Mouse (Mus musculus) heart, postnatal 0 days (tissue): ENCODE data around the gene Hist2h3b. TPM values are rescaled to one million over a fixed set of nuclear protein-coding genes. Genes with fewer than 3 reads are reported as not detected.
"Not testable (repeated sequence)": the region's sequence is repeated elsewhere in the genome, so short reads cannot be mapped to it uniquely, and the experiment has no call there.

Experiments
- ATAC-seq: fragments of 200-750 bp; cut with Nextera tagmentation; 2 replicates; pipeline ENCODE4 v1.8.0; 2017; ENCODE audit warnings: low read depth, moderate number of reproducible peaks, moderate library complexity; ENCODE audit not compliant: insufficient read depth
- DNase-seq: peaks from one replicate; pipeline ENCODE4 v3.0.0-alpha.2; 2016; ENCODE audit warnings: low spot score
- H3K27ac ChIP-seq: fragments of 300-500 bp; sonication (generic); 2 replicates; pipeline ENCODE4 v1.5.1; 2014; ENCODE audit warnings: low read depth, mild to moderate bottlenecking
- H3K27me3 ChIP-seq: fragments of 300-500 bp; sonication (generic); 2 replicates; pipeline ENCODE4 v1.6.1; 2014; ENCODE audit warnings: low read length, mixed read lengths; ENCODE audit not compliant: control insufficient read depth, insufficient read depth
- H3K36me3 ChIP-seq: fragments of 300-500 bp; sonication (generic); replicated peaks from 2 replicates; pipeline ENCODE4 v1.6.1; 2014; ENCODE audit warnings: low read length, mixed read lengths; ENCODE audit not compliant: control insufficient read depth, insufficient read depth
- H3K4me1 ChIP-seq: fragments of 300-500 bp; sonication (generic); 2 replicates; pipeline ENCODE4 v1.6.1; 2014; ENCODE audit warnings: antibody characterized with exemption; ENCODE audit not compliant: control insufficient read depth, insufficient read depth
- H3K4me2 ChIP-seq: fragments of 300-500 bp; sonication (generic); 2 replicates; pipeline ENCODE4 v1.6.1; 2014; ENCODE audit warnings: low read depth, mild to moderate bottlenecking, low read length, moderate library complexity
- H3K4me3 ChIP-seq: fragments of 300-500 bp; sonication (generic); 2 replicates; pipeline ENCODE4 v1.5.1; 2014; ENCODE audit warnings: low read depth, low read length
- H3K9ac ChIP-seq: fragments of 300-500 bp; sonication (generic); replicated peaks from 2 replicates; pipeline ENCODE4 v1.6.1; 2014; ENCODE audit warnings: low read depth, low read length, mixed read lengths
- H3K9me3 ChIP-seq: fragments of 300-500 bp; sonication (generic); replicated peaks from 2 replicates; pipeline ENCODE4 v1.6.1; 2016; ENCODE audit warnings: low read length; ENCODE audit not compliant: control insufficient read depth
- CTCF ChIP-seq: IDR thresholded peaks from 2 replicates; pipeline ENCODE4 v1.5.1; 2016; ENCODE audit warnings: antibody characterized with exemption, control low read depth, low read depth
- EP300 ChIP-seq: IDR thresholded peaks from 2 replicates; pipeline ENCODE4 v1.6.1; 2016; ENCODE audit warnings: antibody characterized with exemption, low read depth
- WGBS: fragments of 180-500 bp; shearing (Covaris S2); extraction: QIAGEN DNeasy Blood & Tissue Kit; methylation state at CpG from one replicate; pipeline ENCODE4 v1.1.7; 2014; 5-methylcytosine and 5-hydroxymethylcytosine counted together
- polyA plus RNA-seq: library from polyadenylated mRNA; unstranded; fragments of >200 nt; fragmentation: Nextera tagmentation; extraction: Ambion mirVana; gene quantifications from 2 replicates; pipeline ENCODE4 v1.2.1, GENCODE M21; 2015
- total RNA-seq: library from RNA; depleted of rRNA; stranded (reverse); fragments of >200 nt; gene quantifications from 2 replicates; pipeline ENCODE4 v1.2.3, GENCODE M21; 2014; ENCODE audit warnings: low replicate concordance

The Hist2h3b gene
- total and polyA plus RNA-seq, 2 experiments from 2014 or later, result 13.1 to 1,066 TPM

- peaks cover 18% of the 10 kb centered on the region for H3K27me3 ChIP-seq
- H3K9me3 ChIP-seq, result no peaks in the 10 kb centered on the region
- peak overlapping the region; percentile 12; the same call in 1 of the 2 replicates for H3K4me2 ChIP-seq
- WGBS, result 11% methylated on average over 4 of the region's 4 CpGs
- H3K36me3 ChIP-seq, result no peaks in the 10 kb centered on the region
- DNase-seq (peak; percentile 33), ATAC-seq (no peak)
- TF ChIP-seq EP300 (no peak), CTCF (peak; percentile 51)
- H3K27ac ChIP-seq, result no peak overlapping the region
- no peaks in the 10 kb centered on the region for H3K4me1 ChIP-seq
- H3K4me3 ChIP-seq, result no peak overlapping the region
- no peak overlapping the region for H3K9ac ChIP-seq
Measured at GRCm38 (mm10) chr3:96284457-96284856, 16.0 kb downstream of the Hist2h3b start.

GRCm38 (mm10) chr3:96287334-96287733 is 18.9 kb downstream of the Hist2h3b start:
- DNase-seq, H3K4me1 ChIP-seq, H3K9ac ChIP-seq, H3K9me3 ChIP-seq, H3K4me3 ChIP-seq, ATAC-seq, H3K36me3 ChIP-seq, H3K27ac ChIP-seq, H3K4me2 ChIP-seq: not testable (repeated sequence)
- peaks cover 18% of the 10 kb centered on the region for H3K27me3 ChIP-seq
- WGBS, result 86% methylated on average over 11 of the region's 11 CpGs
- TF ChIP-seq CTCF, result peak; percentile 76

- no peak overlapping the region for H3K27ac ChIP-seq
- no peak overlapping the region for H3K9ac ChIP-seq
- TF ChIP-seq EP300 (no peak), CTCF (no peak)
- DNase-seq, result no peak
- 72% methylated on average over 3 of the region's 3 CpGs for WGBS
- H3K27me3 ChIP-seq, result peaks cover 9% of the 10 kb centered on the region; the same call in 1 of the 2 replicates
- H3K4me3 ChIP-seq, result no peak overlapping the region
- no peak overlapping the region for H3K4me2 ChIP-seq
- H3K4me1 ChIP-seq, result no peaks in the 10 kb centered on the region
- H3K9me3 ChIP-seq, result no peaks in the 10 kb centered on the region
- H3K36me3 ChIP-seq, result no peaks in the 10 kb centered on the region
- ATAC-seq, result no peak
Measured at GRCm38 (mm10) chr3:96289201-96289600, 20.7 kb downstream of the Hist2h3b start.

GRCm38 (mm10) chr3:96290727-96291126 is 22.3 kb downstream of the Hist2h3b start:
- H3K9me3 ChIP-seq, DNase-seq, H3K9ac ChIP-seq, H3K36me3 ChIP-seq, H3K4me1 ChIP-seq, H3K27me3 ChIP-seq, H3K27ac ChIP-seq, ATAC-seq, H3K4me3 ChIP-seq, H3K4me2 ChIP-seq: not testable (repeated sequence)
- WGBS, result 79% methylated on average over 3 of the region's 3 CpGs

GRCm38 (mm10) chr3:96292641-96293040 is 24.2 kb downstream of the Hist2h3b start:
- no peak overlapping the region for H3K4me3 ChIP-seq
- TF ChIP-seq CTCF, result no peak
- TF ChIP-seq EP300, result no peak
- ATAC-seq, result no peak

GRCm38 (mm10) chr3:96293368-96293767 is 24.9 kb downstream of the Hist2h3b start:
- no peaks in the 10 kb centered on the region for H3K36me3 ChIP-seq
- H3K4me1 ChIP-seq, result no peaks in the 10 kb centered on the region
- no peak overlapping the region for H3K4me3 ChIP-seq
- H3K9me3 ChIP-seq, result no peaks in the 10 kb centered on the region
- no peak for TF ChIP-seq CTCF
- no peak for TF ChIP-seq EP300
- 51% methylated on average over 5 of the region's 5 CpGs for WGBS
- ATAC-seq (no peak), DNase-seq (no peak)
- no peak overlapping the region for H3K27ac ChIP-seq
- H3K9ac ChIP-seq, result no peak overlapping the region
- no peaks in the 10 kb centered on the region for H3K27me3 ChIP-seq
- H3K4me2 ChIP-seq, result no peak overlapping the region

More at GRCm38 (mm10) chr3:96292641-96293040, 24.2 kb downstream of the Hist2h3b start:
- no peak for DNase-seq
- H3K9me3 ChIP-seq, result no peaks in the 10 kb centered on the region
- no peaks in the 10 kb centered on the region for H3K4me1 ChIP-seq
- H3K36me3 ChIP-seq, result no peaks in the 10 kb centered on the region
- H3K9ac ChIP-seq, result no peak overlapping the region
- no peaks in the 10 kb centered on the region for H3K27me3 ChIP-seq
- WGBS, result 67% methylated on average over 6 of the region's 6 CpGs
- H3K27ac ChIP-seq, result no peak overlapping the region
- no peak overlapping the region for H3K4me2 ChIP-seq
